In genomic region chr9:14174324-14175040, GRCm38 (mm10) we compare ENCODE assay signal across 8 mouse cellular contexts.
DNase-seq lines count a peak whose midpoint lies in the region; ATAC-seq lines count a peak whose summit lies in the region.

No protein-coding gene starts in this region.

- H3K9ac ChIP-seq in neural tube, embryonic 11.5 days (ENCODE audit: low read length): no peak overlapping the region
- no peak overlapping the region for H3K9ac ChIP-seq in forebrain, embryonic 13.5 days
- H3K9ac ChIP-seq in limb, embryonic 11.5 days (ENCODE audit: low read length): no peak overlapping the region
- H3K9ac ChIP-seq in stomach, embryonic 16.5 days (ENCODE audit: low read length): peak overlapping the region; percentile 29

- peak; percentile 49; the same call in 1 of the 2 replicates for ATAC-seq in neural tube, embryonic 11.5 days (ENCODE audit: insufficient read depth, low FRiP score, low TSS enrichment)
- ATAC-seq in forebrain, embryonic 13.5 days: peak; percentile 61
- peak; percentile 60 for ATAC-seq in limb, embryonic 11.5 days (ENCODE audit: insufficient number of reproducible peaks, low FRiP score, low TSS enrichment, low read depth)
- ATAC-seq in stomach, embryonic 16.5 days (ENCODE audit: insufficient read depth, low FRiP score): peak; percentile 75

- no peaks in the 10 kb centered on the region for H3K27me3 ChIP-seq in neural tube, embryonic 11.5 days (ENCODE audit: control insufficient read depth, insufficient read depth, low read length)
- H3K27me3 ChIP-seq in forebrain, embryonic 13.5 days: no peaks in the 10 kb centered on the region
- no peaks in the 10 kb centered on the region for H3K27me3 ChIP-seq in limb, embryonic 11.5 days (ENCODE audit: control insufficient read depth, insufficient read depth, low read length)
- H3K27me3 ChIP-seq in stomach, embryonic 16.5 days (ENCODE audit: control insufficient read depth, insufficient read depth, low read length): no peaks in the 10 kb centered on the region

- no peaks in the 10 kb centered on the region for H3K36me3 ChIP-seq in neural tube, embryonic 11.5 days (ENCODE audit: control insufficient read depth, insufficient read depth, low read length)
- H3K36me3 ChIP-seq in forebrain, embryonic 13.5 days (ENCODE audit: poor library complexity, severe bottlenecking): no peaks in the 10 kb centered on the region
- no peaks in the 10 kb centered on the region for H3K36me3 ChIP-seq in limb, embryonic 11.5 days (ENCODE audit: control insufficient read depth, insufficient read depth, low read length)
- H3K36me3 ChIP-seq in stomach, embryonic 16.5 days (ENCODE audit: control insufficient read depth, insufficient read depth, low read length): no peaks in the 10 kb centered on the region

- no peak for DNase-seq in neural tube, embryonic 11.5 days (ENCODE audit: low spot score)
- no peak for DNase-seq in neural tube, embryonic 10.5 days (ENCODE audit: extremely low spot score, low spot score)
- no peak for DNase-seq in limb, embryonic 11.5 days (ENCODE audit: low spot score)
- no peak for DNase-seq in cerebellum, adult 9-11 months
- no peak for DNase-seq in yolk sac, embryonic 10.5 days (ENCODE audit: low spot score)
- DNase-seq in embryo, embryonic 10 days (ENCODE audit: low spot score): no peak

- WGBS in neural tube, embryonic 11.5 days: 69% methylated on average over 3 of the region's 3 CpGs
- WGBS in forebrain, embryonic 13.5 days: 72% methylated on average over 3 of the region's 3 CpGs
- 69% methylated on average over 3 of the region's 3 CpGs for WGBS in limb, embryonic 11.5 days
- 52% methylated on average over 3 of the region's 3 CpGs for WGBS in stomach, embryonic 16.5 days

- no peaks in the 10 kb centered on the region for H3K9me3 ChIP-seq in neural tube, embryonic 11.5 days (ENCODE audit: control insufficient read depth, low read length)
- no peaks in the 10 kb centered on the region for H3K9me3 ChIP-seq in forebrain, embryonic 13.5 days (replicated peaks)
- H3K9me3 ChIP-seq in limb, embryonic 11.5 days (ENCODE audit: control insufficient read depth, low read length): no peaks in the 10 kb centered on the region
- H3K9me3 ChIP-seq in stomach, embryonic 16.5 days (replicated peaks; ENCODE audit: control insufficient read depth, low read length): no peaks in the 10 kb centered on the region

- H3K27ac ChIP-seq in neural tube, embryonic 11.5 days (ENCODE audit: low read depth, low read length): no peak overlapping the region
- peak overlapping the region; percentile 45 for H3K27ac ChIP-seq in forebrain, embryonic 13.5 days
- peak overlapping the region; percentile 2 for H3K27ac ChIP-seq in limb, embryonic 11.5 days (replicated peaks; ENCODE audit: low read depth, low read length)
- H3K27ac ChIP-seq in stomach, embryonic 16.5 days (ENCODE audit: low read length): peak overlapping the region; percentile 95

- no peak overlapping the region for H3K4me2 ChIP-seq in neural tube, embryonic 11.5 days (ENCODE audit: low read depth)
- peak overlapping the region; percentile 35; the same call in 1 of the 2 replicates for H3K4me2 ChIP-seq in forebrain, embryonic 13.5 days
- 0 out of 2 replicates have a peak overlapping the region, but pooled peaks have one; percentile 13 for H3K4me2 ChIP-seq in limb, embryonic 11.5 days (ENCODE audit: low read depth, severe bottlenecking)
- H3K4me2 ChIP-seq in stomach, embryonic 16.5 days (ENCODE audit: low read depth, low read length): 0 out of 2 replicates have a peak overlapping the region, but pooled peaks have one; percentile 33

- H3K4me1 ChIP-seq in neural tube, embryonic 11.5 days (ENCODE audit: control insufficient read depth, insufficient read depth, low read length): 0 out of 2 replicates have a peak, but pooled peaks cover 2% of the 10 kb centered on the region
- H3K4me1 ChIP-seq in forebrain, embryonic 13.5 days: peaks cover 35% of the 10 kb centered on the region
- peaks cover 23% of the 10 kb centered on the region for H3K4me1 ChIP-seq in limb, embryonic 11.5 days (ENCODE audit: control insufficient read depth, insufficient read depth, low read length)
- peaks cover 33% of the 10 kb centered on the region for H3K4me1 ChIP-seq in stomach, embryonic 16.5 days (ENCODE audit: control insufficient read depth, insufficient read depth, low read length)

- no peak overlapping the region for H3K4me3 ChIP-seq in neural tube, embryonic 11.5 days (ENCODE audit: low read depth, low read length)
- no peak overlapping the region for H3K4me3 ChIP-seq in forebrain, embryonic 13.5 days
- H3K4me3 ChIP-seq in limb, embryonic 11.5 days (ENCODE audit: low read depth, low read length): no peak overlapping the region
- H3K4me3 ChIP-seq in stomach, embryonic 16.5 days (replicated peaks; ENCODE audit: low read length): no peak overlapping the region
